Mouse (Mus musculus): ENCODE measurements around the gene Rabgap1l. TPM values are rescaled to one million over a fixed set of nuclear protein-coding genes. Genes with fewer than 3 reads are reported as not detected.

Rabgap1l gene
- polyA plus RNA-seq, 1 experiment from 2014 or later, result 35.9 TPM

GRCm38 (mm10) chr1:160784122-160784521 is 8.9 kb downstream of the Rabgap1l start:
- Histone ChIP-seq H3K27me3 (no peaks in the 10 kb centered on the region), H3K27ac (replicated peaks) (no peak overlapping the region), H3K36me3 (no peaks in the 10 kb centered on the region), H3K4me1 (no peaks in the 10 kb centered on the region), H3K9ac (replicated peaks) (no peak overlapping the region), H3K9me3 (no peaks in the 10 kb centered on the region), H3K4me3 (no peak overlapping the region), H3K4me2 (replicated peaks) (no peak overlapping the region)
- ATAC-seq (replicated peaks), result no peak
- WGBS, result 81% methylated on average over 1 of the region's 1 CpGs

DNA sequence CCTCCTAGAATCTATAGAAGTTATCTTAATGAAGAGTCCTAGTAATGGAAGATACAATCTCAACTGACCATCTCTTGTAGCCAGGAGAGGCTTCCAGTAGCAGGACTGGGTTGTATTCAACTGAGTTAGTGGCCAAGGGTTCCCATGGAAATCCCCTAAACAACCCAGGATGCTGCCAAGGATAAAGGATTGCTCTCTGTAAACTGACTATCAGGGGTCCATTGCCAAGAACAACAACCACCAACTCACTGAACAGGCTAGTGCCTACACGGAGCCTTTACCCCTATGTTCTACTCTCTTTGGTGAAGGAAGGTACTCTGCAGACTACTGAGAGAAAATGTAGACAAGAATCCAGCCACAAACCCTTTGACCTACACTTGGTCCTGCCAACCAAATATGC is 18.8 kb downstream of the Rabgap1l start:
- Histone ChIP-seq H3K4me1 (no peaks in the 10 kb centered on the region), H3K27ac (replicated peaks) (no peak overlapping the region), H3K36me3 (no peaks in the 10 kb centered on the region), H3K27me3 (no peaks in the 10 kb centered on the region), H3K9me3 (no peaks in the 10 kb centered on the region), H3K4me3 (no peak overlapping the region), H3K9ac (replicated peaks) (no peak overlapping the region), H3K4me2 (replicated peaks) (no peak overlapping the region)
- no peak for ATAC-seq (replicated peaks)
- whole genome bisulfite sequencing, result 100% methylated on average over 1 of the region's 1 CpGs

DNA sequence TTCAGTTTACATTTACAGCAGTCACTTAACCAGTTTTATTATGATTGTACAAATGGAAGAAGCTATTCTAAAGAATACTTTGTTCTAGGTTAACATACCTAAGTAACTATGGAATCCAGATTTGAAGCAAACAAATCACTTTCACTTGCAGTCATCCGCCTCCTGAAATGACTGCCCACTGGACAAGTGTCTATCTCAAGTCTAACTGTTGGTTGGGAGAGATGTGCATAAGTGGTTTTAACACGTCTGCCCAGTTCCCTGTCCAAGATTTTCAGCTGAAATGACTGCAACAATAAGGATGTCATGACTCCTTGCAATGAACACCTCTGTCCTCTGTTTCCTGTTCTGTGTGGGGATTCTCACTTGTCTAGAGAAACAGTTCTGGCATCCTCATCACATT is 27.4 kb downstream of the Rabgap1l start:
- H3K4me2 ChIP-seq (replicated peaks), result no peak overlapping the region
- no peaks in the 10 kb centered on the region for H3K36me3 ChIP-seq
- H3K9me3 ChIP-seq, result no peaks in the 10 kb centered on the region
- no peaks in the 10 kb centered on the region for H3K27me3 ChIP-seq
- no peak for ATAC-seq (replicated peaks)
- H3K4me3 ChIP-seq, result no peak overlapping the region
- H3K9ac ChIP-seq (replicated peaks), result no peak overlapping the region
- whole genome bisulfite sequencing, result 92% methylated on average over 2 of the region's 2 CpGs
- H3K4me1 ChIP-seq, result no peaks in the 10 kb centered on the region
- H3K27ac ChIP-seq (replicated peaks), result no peak overlapping the region

DNA sequence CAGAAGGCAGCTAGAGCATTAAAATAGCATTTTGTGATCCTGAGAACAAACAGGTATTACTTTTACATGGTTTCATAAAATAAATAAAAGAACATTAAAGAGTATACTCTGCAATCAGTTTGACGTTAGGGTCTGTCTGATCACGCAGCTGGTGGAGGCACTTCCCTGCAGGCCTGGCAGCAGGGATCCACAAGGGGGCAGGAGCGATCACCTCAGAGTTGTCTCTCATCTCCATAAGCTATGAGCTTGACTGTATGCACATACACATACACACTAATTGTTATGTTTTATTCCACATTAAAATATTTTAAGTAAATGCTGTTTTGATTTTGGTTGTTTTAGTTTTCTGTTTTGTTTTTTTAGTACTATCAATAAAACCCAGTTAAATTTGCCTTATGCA is 34.8 kb downstream of the Rabgap1l start:
- Histone ChIP-seq H3K27me3 (no peaks in the 10 kb centered on the region), H3K9ac (replicated peaks) (no peak overlapping the region), H3K4me2 (replicated peaks) (no peak overlapping the region), H3K4me1 (no peaks in the 10 kb centered on the region), H3K9me3 (no peaks in the 10 kb centered on the region), H3K4me3 (no peak overlapping the region), H3K36me3 (no peaks in the 10 kb centered on the region), H3K27ac (replicated peaks) (no peak overlapping the region)
- ATAC-seq (replicated peaks), result 0 out of 2 replicates have a peak, but pooled peaks have one; percentile 63
- 25% methylated on average over 3 of the region's 3 CpGs for WGBS

DNA sequence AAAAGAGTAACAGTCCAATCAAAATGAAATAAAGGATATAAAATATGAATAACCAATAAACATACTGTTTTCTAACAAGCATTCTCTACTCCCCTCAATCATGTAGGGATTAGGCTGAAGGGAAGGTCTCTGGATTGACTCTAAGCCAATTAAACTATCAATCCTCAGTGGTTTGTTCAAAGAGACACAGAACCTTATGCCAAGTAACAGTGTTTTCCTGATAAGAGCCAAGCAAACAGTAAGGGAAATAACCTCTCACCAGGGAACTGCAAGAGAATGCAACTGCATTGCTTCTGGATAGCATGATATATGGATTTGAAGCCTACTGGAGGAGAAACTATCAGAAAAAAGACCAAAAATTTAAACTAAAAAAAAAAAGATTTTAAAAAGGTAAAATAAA is 37.7 kb downstream of the Rabgap1l start:
- H3K9ac ChIP-seq (replicated peaks), result no peak overlapping the region
- H3K9me3 ChIP-seq, result no peaks in the 10 kb centered on the region
- no peak for ATAC-seq (replicated peaks)
- H3K36me3 ChIP-seq, result no peaks in the 10 kb centered on the region
- H3K4me2 ChIP-seq (replicated peaks), result no peak overlapping the region
- H3K4me1 ChIP-seq, result no peaks in the 10 kb centered on the region
- H3K27me3 ChIP-seq, result no peaks in the 10 kb centered on the region
- no peak overlapping the region for H3K27ac ChIP-seq (replicated peaks)
- H3K4me3 ChIP-seq, result no peak overlapping the region

DNA sequence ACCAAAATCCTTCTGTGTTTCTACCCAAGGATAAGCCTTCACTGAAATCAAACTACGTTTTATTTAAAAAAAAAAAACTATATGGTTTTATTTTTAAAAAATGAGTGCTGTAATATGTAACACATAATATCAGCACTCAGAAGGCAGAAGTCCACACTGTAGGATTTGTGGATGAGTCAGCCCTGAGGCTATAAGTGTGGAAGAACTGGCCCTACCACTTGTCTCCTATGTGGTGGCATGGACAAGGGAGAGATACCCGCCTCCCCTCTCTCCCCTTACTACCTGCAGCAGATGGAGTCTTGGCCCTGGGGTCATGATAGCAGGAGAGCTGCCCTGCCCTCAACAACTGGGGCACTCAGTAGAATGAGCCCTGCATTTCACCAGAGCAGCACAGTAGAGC is 42.4 kb downstream of the Rabgap1l start:
- Histone ChIP-seq H3K4me3 (no peak overlapping the region), H3K27me3 (no peaks in the 10 kb centered on the region), H3K27ac (replicated peaks) (no peak overlapping the region), H3K36me3 (no peaks in the 10 kb centered on the region), H3K9ac (replicated peaks) (no peak overlapping the region), H3K9me3 (no peaks in the 10 kb centered on the region), H3K4me2 (replicated peaks) (no peak overlapping the region), H3K4me1 (no peaks in the 10 kb centered on the region)
- ATAC-seq (replicated peaks), result no peak
- WGBS, result 93% methylated on average over 2 of the region's 2 CpGs

DNA sequence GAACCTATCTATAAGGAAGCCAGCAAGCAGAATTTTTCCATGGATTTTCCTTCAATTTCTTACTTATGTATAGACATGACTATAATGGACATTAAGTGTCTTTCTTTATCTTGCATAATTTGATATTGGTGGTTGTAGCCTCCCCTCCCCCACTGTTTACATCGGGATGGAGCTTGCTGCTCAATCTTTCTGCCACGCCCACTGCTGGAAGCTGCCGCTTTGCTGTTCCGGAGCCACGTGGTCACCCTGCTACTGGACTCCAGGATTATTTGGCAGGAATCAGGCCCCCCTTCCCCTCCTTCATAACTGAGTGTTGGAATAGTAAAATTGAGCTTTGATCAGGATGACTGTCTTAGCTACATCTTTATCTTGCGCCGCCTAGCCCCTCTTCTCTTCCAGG is 46.2 kb downstream of the Rabgap1l start:
- H3K9me3 ChIP-seq, result no peaks in the 10 kb centered on the region
- no peak overlapping the region for H3K4me3 ChIP-seq
- H3K36me3 ChIP-seq, result no peaks in the 10 kb centered on the region
- H3K27me3 ChIP-seq, result no peaks in the 10 kb centered on the region
- H3K4me2 ChIP-seq (replicated peaks), result no peak overlapping the region
- ATAC-seq (replicated peaks), result no peak
- WGBS, result 38% methylated on average over 7 of the region's 7 CpGs
- no peak overlapping the region for H3K9ac ChIP-seq (replicated peaks)
- H3K4me1 ChIP-seq, result no peaks in the 10 kb centered on the region
- no peak overlapping the region for H3K27ac ChIP-seq (replicated peaks)

DNA sequence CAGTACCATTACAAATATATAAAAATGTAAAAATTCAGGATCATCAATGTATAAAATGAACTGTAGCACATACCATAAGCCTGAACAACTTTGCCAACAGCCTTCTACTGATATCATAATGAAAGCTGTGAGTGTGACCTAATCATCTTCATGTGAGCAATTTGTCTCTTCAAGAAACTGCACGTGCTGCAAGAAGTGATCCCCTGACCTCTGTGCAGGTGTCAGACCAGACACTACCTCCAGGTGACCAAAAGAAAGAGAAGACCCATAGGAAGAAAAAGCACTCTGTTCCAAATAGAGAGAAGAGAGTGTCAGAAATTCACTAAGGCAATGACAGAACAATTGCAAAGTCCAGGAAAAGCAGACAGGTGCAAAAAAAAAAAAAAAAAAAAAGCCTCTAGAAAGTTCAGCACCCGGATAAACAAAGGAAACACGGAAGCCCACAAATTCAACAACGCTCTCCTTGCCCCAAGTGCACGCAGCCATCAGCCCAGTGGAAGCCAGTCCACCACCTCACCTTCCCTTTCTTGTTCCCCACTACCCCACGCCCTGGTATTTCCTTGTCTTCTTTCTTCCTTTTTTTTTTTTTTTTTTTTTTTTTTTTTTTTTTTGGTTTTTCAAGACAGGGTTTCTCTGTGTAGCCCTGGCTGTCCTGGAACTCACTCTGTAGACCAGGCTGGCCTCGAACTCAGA is 47.6 kb downstream of the Rabgap1l start:
- H3K36me3 ChIP-seq, result no peaks in the 10 kb centered on the region
- no peaks in the 10 kb centered on the region for H3K4me1 ChIP-seq
- H3K27ac ChIP-seq (replicated peaks), result no peak overlapping the region
- no peak overlapping the region for H3K9ac ChIP-seq (replicated peaks)
- H3K4me3 ChIP-seq, result no peak overlapping the region
- 87% methylated on average over 7 of the region's 7 CpGs for WGBS
- no peaks in the 10 kb centered on the region for H3K9me3 ChIP-seq
- H3K27me3 ChIP-seq, result no peaks in the 10 kb centered on the region
- H3K4me2 ChIP-seq (replicated peaks), result no peak overlapping the region
- ATAC-seq (replicated peaks), result no peak

DNA sequence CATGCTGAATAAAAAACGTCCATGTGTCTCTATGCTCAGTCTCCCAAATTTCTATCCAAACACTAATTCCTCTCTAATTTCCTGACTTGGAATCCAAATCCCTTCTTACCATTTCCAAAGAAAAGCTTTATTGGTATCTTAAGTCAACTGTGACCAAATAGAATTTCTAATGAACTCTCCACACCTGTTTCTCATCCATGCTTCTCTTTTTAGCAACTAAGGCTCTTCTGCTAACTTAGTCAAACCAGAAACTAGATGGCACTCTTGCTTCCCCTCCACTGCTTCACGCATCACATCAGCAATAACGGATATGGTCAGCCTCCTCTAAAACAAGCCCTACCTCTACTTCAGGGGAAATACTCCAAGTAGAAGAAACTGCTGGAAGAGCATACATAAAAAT is 49.0 kb downstream of the Rabgap1l start:
- H3K4me3 ChIP-seq, result no peak overlapping the region
- H3K36me3 ChIP-seq, result no peaks in the 10 kb centered on the region
- H3K4me1 ChIP-seq, result no peaks in the 10 kb centered on the region
- 48% methylated on average over 3 of the region's 3 CpGs for WGBS
- ATAC-seq (replicated peaks), result no peak
- no peak overlapping the region for H3K27ac ChIP-seq (replicated peaks)
- H3K9me3 ChIP-seq, result no peaks in the 10 kb centered on the region
- H3K4me2 ChIP-seq (replicated peaks), result no peak overlapping the region
- H3K9ac ChIP-seq (replicated peaks), result no peak overlapping the region
- H3K27me3 ChIP-seq, result no peaks in the 10 kb centered on the region

GRCm38 (mm10) chr1:160743229-160743628 is 49.8 kb downstream of the Rabgap1l start:
- 6% methylated on average over 2 of the region's 2 CpGs for WGBS
- H3K4me2 ChIP-seq (replicated peaks), result no peak overlapping the region
- no peak; the same call in 1 of the 2 replicates for ATAC-seq (replicated peaks)
- no peak overlapping the region for H3K27ac ChIP-seq (replicated peaks)
- no peak overlapping the region for H3K4me3 ChIP-seq
- no peak overlapping the region for H3K9ac ChIP-seq (replicated peaks)
- no peaks in the 10 kb centered on the region for H3K9me3 ChIP-seq
- no peaks in the 10 kb centered on the region for H3K4me1 ChIP-seq
- H3K36me3 ChIP-seq, result no peaks in the 10 kb centered on the region
- no peaks in the 10 kb centered on the region for H3K27me3 ChIP-seq

DNA sequence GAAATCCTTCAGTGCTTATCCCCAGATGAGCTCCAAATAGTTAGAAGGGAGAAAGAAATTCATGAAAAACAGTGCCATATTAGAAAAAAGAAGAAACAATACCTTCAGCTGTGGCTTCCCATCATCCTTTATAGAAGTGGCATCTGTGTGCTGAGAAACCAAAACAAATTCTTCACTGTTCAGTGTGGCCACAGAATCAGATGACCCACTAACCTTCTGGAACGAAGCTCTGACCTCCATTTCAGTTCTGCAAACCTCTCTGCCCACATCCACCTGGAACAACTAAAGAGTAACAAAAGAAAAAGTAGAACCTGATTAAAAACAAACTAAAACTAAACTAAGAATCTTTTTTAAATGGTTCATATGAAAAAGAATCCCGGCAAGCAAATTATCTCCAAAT is 52.4 kb downstream of the Rabgap1l start:
- 70% methylated on average over 2 of the region's 2 CpGs for WGBS
- Histone ChIP-seq H3K4me1 (no peaks in the 10 kb centered on the region), H3K9me3 (no peaks in the 10 kb centered on the region), H3K27ac (replicated peaks) (no peak overlapping the region), H3K4me3 (no peak overlapping the region), H3K36me3 (no peaks in the 10 kb centered on the region), H3K27me3 (no peaks in the 10 kb centered on the region), H3K9ac (replicated peaks) (no peak overlapping the region), H3K4me2 (replicated peaks) (no peak overlapping the region)
- ATAC-seq (replicated peaks), result no peak

DNA sequence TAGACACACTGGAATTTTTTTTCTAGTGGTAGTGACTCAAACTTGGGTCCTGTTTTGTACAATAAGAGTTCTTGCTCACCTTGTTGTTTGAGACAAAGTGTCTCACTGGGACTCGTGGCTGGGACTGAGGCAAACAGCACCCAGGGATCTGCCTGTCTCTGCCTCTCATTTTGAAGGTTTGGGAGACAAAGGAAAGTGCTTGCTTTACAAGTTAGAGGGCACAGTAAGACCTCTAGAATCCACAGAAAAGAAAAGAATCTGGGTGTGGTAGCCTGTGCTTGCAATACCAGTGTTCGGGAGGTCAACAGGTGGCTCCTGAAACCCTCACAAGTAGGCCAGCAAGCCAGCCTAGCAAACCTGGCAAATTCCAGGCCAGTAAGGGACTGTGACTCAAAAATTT is 58.3 kb downstream of the Rabgap1l start:
- Histone ChIP-seq H3K9me3 (no peaks in the 10 kb centered on the region), H3K27ac (replicated peaks) (no peak overlapping the region), H3K4me3 (no peak overlapping the region), H3K4me2 (replicated peaks) (no peak overlapping the region), H3K9ac (replicated peaks) (no peak overlapping the region), H3K27me3 (no peaks in the 10 kb centered on the region), H3K4me1 (no peaks in the 10 kb centered on the region), H3K36me3 (0 out of 2 replicates have a peak, but pooled peaks cover 3% of the 10 kb centered on the region)
- WGBS, result 82% methylated on average over 2 of the region's 2 CpGs
- ATAC-seq (replicated peaks), result no peak

GRCm38 (mm10) chr1:160729944-160730343 is 63.1 kb downstream of the Rabgap1l start:
- no peak for ATAC-seq (replicated peaks)
- no peak overlapping the region for H3K4me2 ChIP-seq (replicated peaks)
- no peak overlapping the region for H3K27ac ChIP-seq (replicated peaks)
- no peaks in the 10 kb centered on the region for H3K27me3 ChIP-seq
- no peak overlapping the region for H3K4me3 ChIP-seq
- H3K9me3 ChIP-seq, result no peaks in the 10 kb centered on the region
- H3K36me3 ChIP-seq, result 0 out of 2 replicates have a peak, but pooled peaks cover 3% of the 10 kb centered on the region
- WGBS, result 84% methylated on average over 4 of the region's 4 CpGs
- H3K9ac ChIP-seq (replicated peaks), result no peak overlapping the region
- H3K4me1 ChIP-seq, result no peaks in the 10 kb centered on the region
